ENCODE assay signal across 8 mouse cellular contexts in genomic region chr9:56847523-56847922, GRCm38 (mm10). TPM values are rescaled to one million over a fixed set of nuclear protein-coding genes. Genes with fewer than 3 reads are reported as not detected.
DNase-seq lines count a peak whose midpoint lies in the region; ATAC-seq lines count a peak whose summit lies in the region.

No protein-coding gene starts in this region.

- H3K4me3 ChIP-seq in heart, embryonic 12.5 days: no peak overlapping the region
- H3K4me3 ChIP-seq in heart, embryonic 10.5 days: no peak overlapping the region
- no peak overlapping the region for H3K4me3 ChIP-seq in midbrain, embryonic 11.5 days (ENCODE audit: low read depth, low read length)

- 15% methylated on average over 3 of the region's 3 CpGs for WGBS in heart, embryonic 12.5 days
- WGBS in heart, embryonic 10.5 days: 17% methylated on average over 3 of the region's 3 CpGs
- 18% methylated on average over 3 of the region's 3 CpGs for WGBS in midbrain, embryonic 11.5 days

- peak; percentile 3; the same call in 1 of the 2 replicates for ATAC-seq in heart, embryonic 12.5 days (ENCODE audit: insufficient number of reproducible peaks, low FRiP score)
- ATAC-seq in granulocyte monocyte progenitor cell, adult 5-6 weeks (replicated peaks; ENCODE audit: poor library complexity, severe bottlenecking): peak; percentile 55
- ATAC-seq in midbrain, embryonic 11.5 days (ENCODE audit: low FRiP score): no peak; the same call in 1 of the 2 replicates

- H3K9ac ChIP-seq in heart, embryonic 12.5 days: no peak overlapping the region
- no peak overlapping the region for H3K9ac ChIP-seq in midbrain, embryonic 11.5 days (ENCODE audit: low read length)

- no peaks in the 10 kb centered on the region for H3K36me3 ChIP-seq in heart, embryonic 12.5 days
- H3K36me3 ChIP-seq in heart, embryonic 10.5 days: no peaks in the 10 kb centered on the region
- no peaks in the 10 kb centered on the region for H3K36me3 ChIP-seq in midbrain, embryonic 11.5 days (ENCODE audit: control insufficient read depth, insufficient read depth, low read length)

- H3K9me3 ChIP-seq in heart, embryonic 12.5 days (replicated peaks): no peaks in the 10 kb centered on the region
- H3K9me3 ChIP-seq in heart, embryonic 10.5 days: no peaks in the 10 kb centered on the region
- no peaks in the 10 kb centered on the region for H3K9me3 ChIP-seq in midbrain, embryonic 11.5 days (ENCODE audit: control insufficient read depth, low read length)

- H3K4me1 ChIP-seq in heart, embryonic 12.5 days (replicated peaks): peaks cover 27% of the 10 kb centered on the region
- peaks cover 34% of the 10 kb centered on the region for H3K4me1 ChIP-seq in heart, embryonic 10.5 days
- H3K4me1 ChIP-seq in midbrain, embryonic 11.5 days (ENCODE audit: control insufficient read depth, insufficient read depth, low read length): peaks cover 4% of the 10 kb centered on the region; the same call in 1 of the 2 replicates

- no peak for DNase-seq in heart, embryonic 10.5 days (ENCODE audit: low spot score)
- peak; percentile 28 for DNase-seq in adrenal gland, adult 8-10 months
- DNase-seq in embryo, embryonic 10.5 days (ENCODE audit: low spot score): peak; percentile 86
- peak; percentile 85 to 88 for DNase-seq in layer of hippocampus, postnatal 10 days (ENCODE audit: low spot score in 2 of 2)
- peak; percentile 95 for DNase-seq in midbrain, embryonic 11.5 days (ENCODE audit: low spot score, missing footprints)
- peak; percentile 22 to 64 for DNase-seq in spleen, postnatal 10 days (ENCODE audit: low spot score in 2 of 2)

- no peak overlapping the region for H3K4me2 ChIP-seq in heart, embryonic 12.5 days
- H3K4me2 ChIP-seq in midbrain, embryonic 11.5 days: no peak overlapping the region

- H3K27ac ChIP-seq in heart, embryonic 12.5 days (ENCODE audit: poor library complexity, severe bottlenecking): no peak overlapping the region
- H3K27ac ChIP-seq in heart, embryonic 10.5 days: no peak overlapping the region
- H3K27ac ChIP-seq in midbrain, embryonic 11.5 days (ENCODE audit: low read depth, low read length): no peak overlapping the region

- H3K27me3 ChIP-seq in heart, embryonic 12.5 days (replicated peaks): peaks cover 14% of the 10 kb centered on the region
- H3K27me3 ChIP-seq in heart, embryonic 10.5 days (ENCODE audit: insufficient read depth, poor library complexity, severe bottlenecking): peaks cover 18% of the 10 kb centered on the region
- H3K27me3 ChIP-seq in midbrain, embryonic 11.5 days (ENCODE audit: control insufficient read depth, insufficient read depth, low read length): no peaks in the 10 kb centered on the region

RNA-seq across cellular contexts. Expression of gene Odf3l1, which starts 17.0 kb away (rescaled TPM):
- polyA plus RNA-seq in heart, embryonic 12.5 days (2016; fragmentation: Nextera tagmentation; extraction: Ambion mirVana): 0.84 and 1.5 TPM in 2 replicates
- polyA plus RNA-seq in heart, embryonic 10.5 days (2016; fragmentation: Nextera tagmentation; extraction: Ambion mirVana): 0.64 and 1.4 TPM in 2 replicates
- total RNA-seq in adrenal gland, adult 8-10 months (2022): 1 to 10 TPM in 1 of 4 experiments, under 1 TPM in 2, not detected in 1; 0.29 to 1.5 (median 0.40) TPM
- total RNA-seq in granulocyte monocyte progenitor cell, adult 5-6 weeks (2014; fragmentation: Nextera tagmentation): not detected in 2 replicates
- total RNA-seq in granulocyte monocyte progenitor cell, adult 5-6 weeks (2017): not detected in 2 replicates
- total RNA-seq in layer of hippocampus, postnatal 10 days (2021): under 1 TPM in 1 of 2 experiments, not detected in 1; 0.34 TPM
- polyA plus RNA-seq in midbrain, embryonic 11.5 days (2014; fragmentation: Nextera tagmentation; extraction: Ambion mirVana): not detected in 2 replicates

RNA-seq across cellular contexts. Expression of gene Cspg4, which starts 17.3 kb away (rescaled TPM):
- 32.5 and 35.9 TPM in 2 replicates for polyA plus RNA-seq in heart, embryonic 12.5 days (2016; fragmentation: Nextera tagmentation; extraction: Ambion mirVana)
- 22.5 and 39.4 TPM in 2 replicates for polyA plus RNA-seq in heart, embryonic 10.5 days (2016; fragmentation: Nextera tagmentation; extraction: Ambion mirVana)
- 10 to 100 TPM in 1 of 4 experiments, 1 to 10 TPM in 3; 6.4 to 15.0 (median 8.1) TPM for total RNA-seq in adrenal gland, adult 8-10 months (2022)
- not detected in 2 replicates for total RNA-seq in granulocyte monocyte progenitor cell, adult 5-6 weeks (2014; fragmentation: Nextera tagmentation)
- not detected in 2 replicates for total RNA-seq in granulocyte monocyte progenitor cell, adult 5-6 weeks (2017)
- total RNA-seq in layer of hippocampus, postnatal 10 days (2021): 10 to 100 TPM; 37.0 to 37.5 TPM
- polyA plus RNA-seq in midbrain, embryonic 11.5 days (2014; fragmentation: Nextera tagmentation; extraction: Ambion mirVana): 1.1 and 1.4 TPM in 2 replicates

RNA-seq across cellular contexts. Expression of gene Lingo1, which starts 51.3 kb away (rescaled TPM):
- 1.8 and 2.4 TPM in 2 replicates for polyA plus RNA-seq in heart, embryonic 12.5 days (2016; fragmentation: Nextera tagmentation; extraction: Ambion mirVana)
- polyA plus RNA-seq in heart, embryonic 10.5 days (2016; fragmentation: Nextera tagmentation; extraction: Ambion mirVana): 0.92 and 2.3 TPM in 2 replicates
- total RNA-seq in adrenal gland, adult 8-10 months (2022): 1 to 10 TPM; 1.2 to 2.3 (median 1.8) TPM
- total RNA-seq in granulocyte monocyte progenitor cell, adult 5-6 weeks (2014; fragmentation: Nextera tagmentation): not detected in 2 replicates
- not detected in 2 replicates for total RNA-seq in granulocyte monocyte progenitor cell, adult 5-6 weeks (2017)
- total RNA-seq in layer of hippocampus, postnatal 10 days (2021): 100 to 1,000 TPM; 285 to 307 TPM
- 4.3 and 5.7 TPM in 2 replicates for polyA plus RNA-seq in midbrain, embryonic 11.5 days (2014; fragmentation: Nextera tagmentation; extraction: Ambion mirVana)

Comparison
In these comparisons a context has a peak if more than half of its experiments do, and no peak if none do; other contexts are left out.
1. RNA of gene Cspg4, which starts 17.3 kb away (total RNA-seq): 37.0 to 37.5 TPM in layer of hippocampus, postnatal 10 days and 6.4 to 15.0 TPM in adrenal gland, adult 8-10 months; not detected in granulocyte monocyte progenitor cell, adult 5-6 weeks; every median in the first group is over 4 times any median in the second.
2. RNA of gene Lingo1, which starts 51.3 kb away (total RNA-seq): 285 to 307 TPM in layer of hippocampus, postnatal 10 days; 1.2 to 2.3 TPM in adrenal gland, adult 8-10 months and not detected in granulocyte monocyte progenitor cell, adult 5-6 weeks; every median in the first group is over 10 times any median in the second.